Mouse (Mus musculus): ENCODE results near the gene Tti1. TPM values are rescaled to one million over a fixed set of nuclear protein-coding genes. Genes with fewer than 3 reads are reported as not detected.

The Tti1 gene
- total RNA-seq, 2 experiments from 2014 or later: 22.1 to 25.2 TPM

Other genes starting within 250 kb of the Tti1 start
- not detected for gene Vstm2l, start 113.8 kb downstream of the Tti1 start, total RNA-seq (2021)
- gene Rprd1b, start 64 bp upstream of the Tti1 start, total RNA-seq (2021): 10 to 100 TPM; 25.5 to 29.4 TPM
- 100 to 1,000 TPM; 238 to 253 TPM for gene Tgm2, start 118.0 kb upstream of the Tti1 start, total RNA-seq (2021)
- 1 to 10 TPM; 6.3 to 8.0 TPM for gene D630003M21Rik, start 200.8 kb upstream of the Tti1 start, total RNA-seq (2021)
- not detected for gene Bpi, start 229.7 kb upstream of the Tti1 start, total RNA-seq (2021)

Data from heart, postnatal 25 days (tissue).